Mouse (Mus musculus) thymus, postnatal 0 days (tissue): ENCODE measurements around the gene Snrpd3. TPM values are rescaled to one million over a fixed set of nuclear protein-coding genes. Genes with fewer than 3 reads are reported as not detected.
A peak's percentile ranks its signal among the peaks of the same experiment; 100 is the strongest.
"Not testable (repeated sequence)": the region's sequence is repeated elsewhere in the genome, so short reads cannot be mapped to it uniquely, and the experiment has no call there.

Experiments used
- DNase-seq: peaks from one replicate; pipeline ENCODE4 v3.0.0-alpha.2; 2015; ENCODE audit warnings: low spot score
- polyA plus RNA-seq: library from polyadenylated mRNA; unstranded; fragments of >200 nt; fragmentation: Nextera tagmentation; extraction: Ambion mirVana; gene quantifications from 2 replicates; pipeline ENCODE4 v1.2.1, GENCODE M21; 2015

The Snrpd3 gene
- polyA plus RNA-seq, 1 experiment from 2014 or later: 149 TPM

DNA sequence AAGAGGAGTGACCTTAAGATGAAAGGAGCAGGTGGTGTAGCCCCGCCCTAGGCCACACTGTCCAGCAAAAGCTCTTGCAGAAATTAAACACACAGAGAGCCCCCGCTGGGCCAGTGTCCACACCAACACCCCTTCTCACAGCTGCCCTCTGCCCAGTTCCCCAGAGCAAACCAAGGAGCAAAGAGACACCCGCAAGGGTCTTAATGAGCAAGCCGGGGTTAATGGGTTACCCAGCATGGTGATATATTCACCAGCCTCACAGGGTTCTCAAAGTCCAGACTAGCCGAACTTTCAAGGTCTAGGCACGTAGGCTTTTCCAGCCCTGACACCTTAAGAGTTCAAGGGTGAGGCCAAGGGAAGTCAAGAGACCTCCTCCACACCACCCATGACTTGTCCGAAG, 48.6 kb downstream of the Snrpd3 start:
- no peak for DNase-seq

DNA sequence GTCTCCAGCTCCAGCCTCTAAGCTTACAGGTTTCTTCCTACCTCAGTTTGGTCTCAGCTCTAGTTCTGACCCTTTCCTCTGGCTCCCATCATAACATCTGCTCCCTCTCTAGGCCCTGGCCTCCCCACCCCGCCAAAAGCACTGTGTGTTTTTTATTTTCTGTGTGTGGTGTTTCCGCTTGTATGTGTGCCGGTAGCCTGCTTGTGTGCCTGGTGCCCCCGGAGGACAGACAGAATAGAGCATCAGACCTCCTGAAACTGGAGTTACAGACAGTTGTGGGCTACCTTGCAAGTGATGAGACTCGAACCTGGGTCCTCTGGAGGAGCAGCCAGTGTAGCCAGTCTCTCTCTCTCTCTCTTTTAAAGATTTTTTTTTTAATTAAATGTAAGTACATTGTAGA, 49.0 kb downstream of the Snrpd3 start:
- DNase-seq: no peak

GRCm38 (mm10) chr10:75566765-75567164, 49.4 kb downstream of the Snrpd3 start:
- not testable (repeated sequence) for DNase-seq

- DNase-seq: no peak
These were observed 50.7 kb downstream of the Snrpd3 start for GRCm38 (mm10) chr10:75568029-75568428.

DNA sequence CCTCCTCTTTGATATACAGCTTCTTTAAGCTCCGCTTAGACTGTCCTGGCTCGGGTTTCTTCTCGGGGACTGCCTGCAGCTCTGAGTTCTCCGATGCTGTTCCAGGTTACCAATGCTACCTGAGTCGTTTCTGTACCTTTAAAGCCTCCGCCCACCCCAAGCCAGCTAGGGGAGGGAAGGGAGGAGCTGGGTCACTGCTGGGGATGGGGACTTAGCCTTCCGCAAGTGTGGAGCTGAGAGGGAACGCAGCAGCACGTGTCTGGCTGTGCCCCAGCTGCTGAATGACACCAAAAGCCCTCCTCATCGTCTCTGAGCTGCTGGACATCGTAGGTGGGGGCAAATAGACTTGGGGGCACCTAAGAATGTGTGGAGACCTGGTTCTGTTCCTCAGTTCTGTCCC, 51.1 kb downstream of the Snrpd3 start:
- no peak for DNase-seq

GRCm38 (mm10) chr10:75568851-75569250, 51.5 kb downstream of the Snrpd3 start:
- no peak for DNase-seq

DNA sequence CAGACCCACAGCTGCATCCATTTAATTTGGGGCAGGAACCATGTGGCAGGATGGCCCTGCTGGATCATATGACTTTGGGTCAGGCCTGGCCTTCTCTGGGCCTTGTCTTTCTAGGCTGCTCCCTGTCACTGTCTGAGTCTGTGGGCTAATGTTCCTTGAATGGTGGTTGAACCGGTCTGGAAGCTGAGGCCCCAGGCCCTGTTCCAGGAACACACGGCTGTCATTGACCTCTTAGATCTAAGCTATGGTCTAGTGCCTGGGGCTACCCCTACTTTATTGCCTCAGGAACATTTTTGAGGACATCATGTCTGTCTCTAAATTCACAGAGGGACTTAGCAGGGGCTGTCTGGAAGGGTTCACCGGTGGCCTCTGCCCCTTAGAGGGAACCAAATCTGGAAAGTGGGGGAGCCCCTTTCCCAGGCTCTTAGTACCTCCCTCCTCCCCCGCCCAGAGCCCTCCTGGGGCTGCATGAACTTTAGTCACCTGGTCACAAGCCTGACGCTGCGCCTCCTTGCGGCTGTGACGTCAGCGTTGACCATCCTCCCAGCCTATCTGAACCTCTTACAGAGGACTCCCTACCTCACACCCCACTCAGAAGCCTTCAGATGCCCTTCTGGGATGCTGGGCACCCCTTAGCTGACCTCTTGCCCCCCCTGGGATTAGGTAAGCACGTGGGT, 53.8 kb downstream of the Snrpd3 start:
- DNase-seq: no peak

- DNase-seq: no peak
These were observed 54.6 kb downstream of the Snrpd3 start for GRCm38 (mm10) chr10:75571937-75572336.

GRCm38 (mm10) chr10:75573181-75573580, 55.8 kb downstream of the Snrpd3 start:
- no peak for DNase-seq

DNA sequence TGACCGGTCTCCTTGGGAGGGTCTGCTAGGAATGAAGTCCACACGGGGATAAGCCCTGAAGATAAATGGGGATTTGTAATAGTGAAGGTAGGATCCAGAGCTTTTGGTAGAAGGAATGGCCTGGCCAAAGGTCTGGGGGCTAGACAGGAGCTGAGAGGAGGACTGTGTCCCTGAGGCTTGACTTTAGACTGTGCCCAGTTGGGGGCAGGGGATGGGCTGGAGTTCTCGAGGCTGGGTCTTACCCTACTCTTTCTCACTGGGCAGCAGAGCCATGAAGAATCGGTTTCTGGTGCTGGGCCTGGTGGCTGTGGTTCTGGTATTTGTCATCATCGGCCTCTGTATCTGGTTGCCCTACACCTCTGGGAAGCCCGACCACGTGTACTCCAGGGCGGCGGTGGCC, 56.6 kb downstream of the Snrpd3 start:
- no peak for DNase-seq

GRCm38 (mm10) chr10:75579129-75579528, 61.8 kb downstream of the Snrpd3 start:
- no peak for DNase-seq

DNA sequence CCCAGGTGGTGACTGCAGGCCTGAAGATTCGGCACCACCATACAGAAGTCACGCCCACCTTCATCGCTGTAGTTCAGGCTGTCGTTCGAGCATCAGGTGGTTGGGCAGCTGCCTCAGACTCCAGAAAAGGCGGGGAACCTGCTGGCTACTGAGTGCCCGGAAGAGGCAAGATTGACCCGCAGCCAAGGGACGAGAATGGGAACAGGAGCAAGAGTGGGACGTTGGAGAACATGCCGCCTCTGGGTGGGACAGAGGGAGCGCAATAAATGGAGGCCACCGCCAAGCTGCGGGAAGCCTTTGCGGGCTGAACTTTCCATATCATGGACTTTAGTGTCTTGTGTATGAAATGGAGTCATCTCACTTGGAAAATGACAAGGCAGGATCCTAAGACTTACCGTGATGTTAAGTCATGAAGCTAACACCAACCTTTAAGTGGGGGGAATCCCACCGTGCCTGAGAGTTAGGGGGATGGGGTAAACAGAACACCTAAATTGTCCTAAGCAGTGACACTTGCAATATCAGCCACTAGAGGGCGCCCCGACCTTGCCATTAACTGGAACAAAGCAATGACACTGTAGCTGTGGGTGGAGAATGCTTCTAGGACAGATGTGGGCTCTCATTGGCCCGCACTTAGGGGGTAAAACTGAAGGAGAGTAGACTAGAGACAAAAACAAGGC, 68.7 kb downstream of the Snrpd3 start:
- DNase-seq: peak; percentile 90

DNA sequence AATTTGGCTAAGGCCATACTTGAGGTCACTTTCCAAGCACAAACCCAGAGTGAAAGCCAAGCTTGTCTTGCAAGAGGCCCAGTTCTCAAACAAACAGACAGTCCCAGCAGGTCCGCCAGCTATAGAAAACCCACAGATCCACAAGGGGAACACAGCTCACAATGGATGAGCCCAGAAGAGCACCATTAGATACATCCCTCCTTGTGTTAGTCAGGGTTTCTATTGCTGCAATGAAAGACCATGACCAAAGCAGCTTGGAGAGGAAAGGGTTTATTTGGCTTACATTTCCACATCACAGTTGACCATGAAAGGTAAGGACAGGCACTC, 69.2 kb downstream of the Snrpd3 start:
- no peak for DNase-seq

Other genes starting within 250 kb of the Snrpd3 start
- 6.9 and 7.3 TPM in 2 replicates for gene Adora2a, start 200.7 kb upstream of the Snrpd3 start, polyA plus RNA-seq
- gene Upb1, start 116.4 kb upstream of the Snrpd3 start, polyA plus RNA-seq: 0.42 and 0.55 TPM in 2 replicates
- 17.5 and 18.2 TPM in 2 replicates for gene Gucd1, start 421 bp downstream of the Snrpd3 start, polyA plus RNA-seq
- gene Lrrc75b, start 42.8 kb downstream of the Snrpd3 start, polyA plus RNA-seq: 0.41 and 0.86 TPM in 2 replicates
- gene Ggt1, start 44.1 kb downstream of the Snrpd3 start, polyA plus RNA-seq: 0.90 and 1.5 TPM in 2 replicates
- 11.9 and 12.0 TPM in 2 replicates for gene Ggt5, start 71.8 kb downstream of the Snrpd3 start, polyA plus RNA-seq
- 1.9 and 2.9 TPM in 2 replicates for gene Susd2, start 126.5 kb downstream of the Snrpd3 start, polyA plus RNA-seq
- gene Cabin1, start 246.8 kb downstream of the Snrpd3 start, polyA plus RNA-seq: 21.3 and 26.1 TPM in 2 replicates